Mouse (Mus musculus) kidney, adult 8-10 months (tissue): ENCODE measurements at regions not wholly inside any gene's neighbourhood (a gene's known extent, or its start where the extent isn't known, plus 50 kb on each side); places are given as distances from the start of the nearest gene placed in this dataset.

Source experiments
- DNase-seq, 2 experiments: peaks; one replicate each; pipeline ENCODE4 v3.0.0; 2022

DNA sequence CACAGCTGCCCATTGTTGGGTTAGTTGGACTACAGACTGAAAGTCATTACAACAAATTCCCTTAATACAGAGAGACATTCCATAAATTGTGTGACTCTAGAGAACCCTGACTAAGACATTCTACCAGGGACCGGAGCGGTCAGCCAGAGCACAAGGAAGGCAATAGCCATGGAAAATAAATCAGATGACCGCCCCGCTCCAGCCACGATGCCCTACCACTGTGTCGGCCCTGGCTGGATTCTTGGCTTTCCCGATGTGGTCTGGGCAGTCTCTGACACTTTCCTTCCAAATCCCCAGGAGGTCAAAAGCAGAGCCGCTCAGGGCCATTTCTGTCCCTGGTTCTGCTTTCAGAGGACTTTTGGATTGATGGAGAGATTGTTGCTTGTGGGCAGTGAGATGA, 57.8 kb downstream of the Lsm3 start:
- DNase-seq = no peak

DNA sequence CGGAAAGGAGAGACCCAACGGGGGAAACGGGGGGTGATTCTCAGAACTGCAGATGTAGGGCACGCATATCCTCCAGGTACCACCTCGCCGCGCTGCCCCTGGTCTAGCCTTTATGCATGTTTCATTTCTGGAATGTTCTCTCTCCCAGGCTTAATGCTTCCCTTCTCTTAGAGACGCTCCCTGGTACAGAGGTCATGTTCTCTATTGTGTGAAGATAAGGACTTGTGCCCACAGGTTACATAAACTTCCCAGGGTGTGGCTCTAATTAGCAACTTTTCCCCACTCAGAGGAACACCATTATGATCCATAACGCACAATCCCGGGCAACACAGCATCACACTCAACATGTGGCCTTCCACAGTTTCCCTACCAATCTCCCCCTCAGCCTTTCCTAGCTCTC, 58.7 kb downstream of the Lsm3 start:
- DNase-seq = no peak

DNA sequence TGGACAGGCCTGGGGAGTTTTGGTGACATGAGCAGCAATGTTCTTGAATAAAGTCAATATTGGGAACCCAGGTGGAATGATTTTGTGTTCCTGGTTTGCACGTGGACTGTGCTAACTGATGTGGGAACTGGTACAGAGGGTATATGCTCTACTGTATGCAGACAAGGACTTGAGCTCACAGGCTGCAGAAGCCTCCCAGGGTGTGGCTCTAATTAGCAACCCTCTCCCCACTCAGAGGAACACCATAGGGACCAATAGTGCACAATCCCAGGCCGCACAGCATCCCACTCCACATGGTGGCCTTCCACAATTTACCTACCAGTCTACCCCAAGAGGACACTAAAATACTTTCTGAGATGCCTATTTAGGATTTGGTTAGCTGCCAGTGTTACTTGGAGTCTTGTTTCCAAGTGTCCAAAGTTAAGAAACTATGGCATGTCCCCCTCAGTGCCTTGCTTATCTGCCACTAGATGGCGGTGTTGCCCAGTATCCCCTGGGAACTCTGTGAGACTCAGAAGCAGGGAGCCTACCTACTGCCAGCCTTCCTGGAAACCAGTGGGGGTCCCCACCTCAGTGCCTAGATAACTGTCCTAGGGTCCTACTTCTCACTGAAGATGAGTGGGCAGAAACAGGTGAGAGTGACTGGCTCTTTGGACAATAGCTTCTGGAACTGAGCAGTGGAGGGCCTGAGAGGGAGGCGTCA, 60.1 kb downstream of the Lsm3 start:
- DNase-seq = peak; percentile 69 to 75

GRCm38 (mm10) chr6:91576906-91577305, 61.2 kb downstream of the Lsm3 start:
- DNase-seq = peak; percentile 38 to 56

DNA sequence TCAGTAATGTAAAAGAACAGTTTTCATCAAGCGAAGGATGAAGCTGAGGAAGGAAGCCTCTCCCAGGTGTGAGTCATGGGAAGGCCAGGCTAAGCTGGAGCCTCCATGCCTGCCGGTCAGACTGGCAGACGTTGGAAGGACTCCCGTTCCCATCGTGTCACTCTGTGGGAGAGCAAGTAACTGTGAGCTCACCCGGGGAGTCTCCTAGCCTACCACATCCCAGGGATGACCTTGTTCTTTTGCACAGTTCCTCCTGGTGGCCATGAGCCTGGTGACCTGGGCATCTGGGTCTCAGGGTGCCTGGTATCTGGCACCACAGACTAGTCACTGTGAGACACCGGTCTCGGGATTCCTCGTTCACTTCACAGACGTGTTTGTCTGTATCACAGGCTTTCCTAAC, 63.9 kb downstream of the Lsm3 start:
- DNase-seq = no peak

DNA sequence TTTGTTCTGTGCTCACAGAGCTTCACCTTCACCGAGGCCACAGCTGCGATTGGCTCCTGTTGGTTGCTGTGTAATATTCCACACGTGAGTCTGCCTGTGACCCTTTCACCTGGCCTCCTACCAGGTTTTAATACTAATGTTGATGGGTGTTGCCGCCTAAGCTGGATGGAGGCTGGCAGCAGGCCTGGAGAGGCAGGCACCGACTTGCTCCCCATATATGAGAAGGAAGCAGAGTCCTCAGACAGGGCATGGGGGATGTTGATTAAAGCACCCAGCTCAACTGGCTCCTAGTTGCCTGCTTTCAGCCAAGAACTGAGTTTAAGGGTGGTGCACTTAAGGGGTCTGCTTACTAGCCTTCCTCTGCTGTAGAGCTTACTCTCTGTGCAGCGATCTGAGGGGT, 64.9 kb downstream of the Lsm3 start:
- no peak for DNase-seq

- DNase-seq = peak; percentile 66 to 83
These were observed 66.6 kb downstream of the Lsm3 start for GRCm38 (mm10) chr6:91582338-91582737.

DNA sequence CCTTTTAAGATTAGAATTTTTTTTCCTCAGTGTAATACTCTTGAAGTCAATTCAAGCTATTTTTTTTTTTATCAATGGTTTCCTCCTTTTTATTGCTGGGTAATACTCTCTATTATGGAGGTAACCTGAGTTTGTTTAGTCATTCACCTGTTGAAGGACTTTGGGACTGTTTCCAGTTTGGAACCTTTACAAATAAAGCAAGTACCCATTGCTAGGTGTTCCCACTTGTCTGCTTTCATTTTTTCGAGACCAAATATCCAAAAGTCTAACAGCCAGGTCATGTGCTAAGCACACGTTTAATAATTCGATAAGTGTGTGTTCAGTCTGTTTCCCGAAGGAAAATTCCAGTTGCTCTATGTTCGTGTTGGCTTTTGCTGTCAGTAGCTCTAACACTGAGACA, 67.6 kb downstream of the Lsm3 start:
- DNase-seq = no peak

DNA sequence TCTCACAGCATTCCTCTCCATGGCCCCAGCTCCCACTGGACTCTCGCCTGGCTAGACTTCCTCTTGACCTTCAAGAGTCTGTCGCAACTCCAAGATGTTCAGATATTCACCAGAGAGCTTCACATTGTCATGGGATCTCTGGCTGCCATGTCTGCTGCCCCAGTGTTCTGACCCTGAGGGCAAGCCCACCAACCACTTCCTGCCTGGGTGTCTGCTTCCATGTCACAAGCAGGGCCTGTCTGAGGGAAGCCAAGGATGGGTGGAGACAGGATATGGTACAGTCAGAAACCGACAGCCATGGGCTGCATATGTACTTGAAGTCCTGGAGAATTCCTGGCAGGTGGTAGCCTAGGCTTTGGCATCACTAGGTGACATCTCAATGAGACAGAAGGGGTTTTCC, 69.8 kb downstream of the Lsm3 start:
- no peak for DNase-seq

DNA sequence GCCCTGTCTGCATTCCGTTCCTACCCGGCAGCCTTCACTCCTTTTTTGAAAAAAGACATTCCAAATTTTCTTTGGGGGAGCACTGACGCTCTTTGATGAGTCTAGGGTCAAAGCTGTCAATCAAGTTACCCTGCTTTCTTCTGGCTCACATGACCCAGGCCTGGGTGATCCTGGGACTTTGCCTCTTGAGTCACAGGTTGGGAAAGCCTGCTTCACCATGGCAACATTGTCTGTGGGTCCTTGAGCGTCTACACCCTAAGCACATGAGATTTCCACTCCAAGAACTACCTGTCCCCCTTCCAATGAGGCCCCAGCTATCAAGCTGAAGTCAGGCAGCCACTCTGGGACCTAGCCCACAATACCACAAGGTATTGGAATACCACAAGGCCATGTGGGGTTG, 73.5 kb downstream of the Lsm3 start:
- peak; percentile 66 to 74 for DNase-seq

GRCm38 (mm10) chr6:91590395-91590794, 74.7 kb downstream of the Lsm3 start:
- DNase-seq = no peak

GRCm38 (mm10) chr6:91590806-91591571, 75.3 kb downstream of the Lsm3 start:
- peak; percentile 81 to 90 for DNase-seq

- DNase-seq = no peak
These were observed 76.9 kb downstream of the Lsm3 start for GRCm38 (mm10) chr6:91592651-91593050.

DNA sequence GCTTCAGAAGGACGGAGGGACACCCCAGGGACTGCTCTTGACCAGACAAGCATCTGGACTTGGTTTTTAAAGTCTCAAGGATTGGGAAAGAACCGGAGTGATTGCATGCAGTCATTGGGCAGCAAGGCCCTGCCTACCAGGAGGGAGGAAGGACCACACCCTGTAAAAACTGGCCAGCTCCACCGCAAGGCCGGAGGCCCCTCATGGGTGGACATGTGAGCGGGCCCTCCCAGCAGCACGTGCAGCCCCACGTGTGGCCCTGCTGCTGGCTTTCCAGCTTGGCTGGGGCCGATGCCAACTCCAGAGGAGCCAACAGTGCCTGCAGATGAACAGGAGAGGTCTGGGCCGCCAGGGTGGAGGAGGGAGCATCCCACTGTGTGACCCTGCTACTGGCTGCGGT, 83.2 kb downstream of the Lsm3 start:
- DNase-seq = peak; percentile 97 to 98

DNA sequence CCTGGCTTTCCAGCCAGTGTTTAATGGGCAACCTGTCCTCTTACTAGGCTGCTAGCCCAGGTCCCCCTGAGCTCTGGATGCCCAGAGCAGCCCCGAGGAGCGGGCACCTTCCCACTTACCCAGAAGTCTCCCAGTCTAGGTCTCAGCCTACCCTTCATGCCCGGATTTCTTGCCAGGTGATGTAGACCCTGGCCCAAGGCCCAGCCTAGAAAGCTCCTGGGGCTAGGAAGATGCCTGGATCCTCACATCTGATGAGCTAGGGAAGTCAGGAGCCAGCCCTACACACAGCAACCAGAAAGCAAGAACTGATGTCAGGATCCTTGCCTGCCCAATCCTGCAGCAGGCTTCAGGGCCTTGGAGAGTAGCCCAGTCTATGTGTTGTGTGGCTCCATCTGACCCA, 83.7 kb upstream of the Slc6a6 start:
- no peak for DNase-seq

DNA sequence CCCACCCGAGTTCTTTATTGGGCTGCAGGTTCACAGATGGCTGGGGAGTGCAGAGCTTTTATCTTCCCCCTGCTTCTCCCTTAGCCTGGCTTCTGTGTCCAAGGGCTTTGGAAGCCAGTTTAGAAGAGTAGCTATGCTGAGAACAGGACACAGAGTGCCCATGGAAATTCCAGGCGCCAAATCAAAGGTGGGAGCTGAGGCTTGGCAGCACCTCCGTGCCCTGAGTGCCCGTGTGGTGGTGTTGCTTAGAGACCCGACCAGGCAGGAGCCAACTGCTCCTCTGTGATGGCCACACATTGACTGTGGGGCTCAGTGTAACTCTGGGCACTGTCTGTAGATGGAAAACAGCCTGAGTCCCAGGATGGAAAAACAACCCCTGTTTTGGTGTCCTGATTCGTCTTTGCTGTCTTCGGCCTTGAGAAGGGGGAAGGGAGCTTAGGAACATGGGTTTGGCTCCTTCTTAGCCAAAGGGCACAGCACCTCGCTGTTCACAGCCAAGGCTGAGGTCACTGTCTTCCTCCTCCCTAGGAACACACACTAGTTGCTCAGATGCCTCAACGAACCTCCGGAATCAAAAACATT, 77.1 kb upstream of the Slc6a6 start:
- no peak for DNase-seq

- DNase-seq = no peak
These were observed 76.1 kb upstream of the Slc6a6 start for GRCm38 (mm10) chr6:91607613-91608272.

DNA sequence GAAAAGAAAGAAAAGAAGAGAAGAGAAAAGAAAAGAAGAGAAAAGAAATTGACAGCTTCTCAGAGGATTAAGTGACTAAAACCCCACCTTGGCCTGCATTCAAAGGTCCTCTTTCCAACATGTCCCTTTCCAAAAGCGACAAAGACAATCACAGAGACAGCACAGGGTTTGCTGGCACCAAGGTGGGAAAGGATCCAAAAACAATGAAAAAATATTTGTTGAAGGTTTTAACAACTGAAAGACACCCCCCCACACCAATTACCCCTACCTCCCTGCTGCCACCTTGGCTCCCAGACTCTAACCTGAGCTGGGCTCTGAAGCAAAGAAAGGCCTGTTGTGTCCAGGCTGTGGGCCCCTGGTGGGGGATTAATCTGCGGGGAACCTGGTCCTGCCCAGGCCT, 74.2 kb upstream of the Slc6a6 start:
- no peak for DNase-seq

DNA sequence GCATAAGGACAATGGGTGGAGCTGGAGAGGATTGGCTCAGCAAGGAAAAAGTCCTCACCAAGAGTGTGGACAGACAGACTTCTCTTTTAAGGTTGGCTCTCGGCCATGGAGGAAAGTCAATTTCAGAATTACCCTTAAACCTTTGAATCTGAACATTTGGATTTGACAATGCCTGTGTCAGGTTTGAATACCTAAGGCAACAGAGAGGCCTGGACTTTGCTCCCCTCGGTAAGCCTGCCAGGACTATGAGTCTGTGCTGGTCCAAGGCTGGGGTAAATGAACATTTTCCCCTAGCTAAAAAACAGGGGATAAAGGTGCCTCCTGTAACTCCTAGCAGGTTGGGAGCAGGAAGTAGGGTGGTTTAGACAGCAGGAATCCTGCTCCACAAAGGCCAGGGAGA, 68.8 kb upstream of the Slc6a6 start:
- peak; percentile 82 for DNase-seq

DNA sequence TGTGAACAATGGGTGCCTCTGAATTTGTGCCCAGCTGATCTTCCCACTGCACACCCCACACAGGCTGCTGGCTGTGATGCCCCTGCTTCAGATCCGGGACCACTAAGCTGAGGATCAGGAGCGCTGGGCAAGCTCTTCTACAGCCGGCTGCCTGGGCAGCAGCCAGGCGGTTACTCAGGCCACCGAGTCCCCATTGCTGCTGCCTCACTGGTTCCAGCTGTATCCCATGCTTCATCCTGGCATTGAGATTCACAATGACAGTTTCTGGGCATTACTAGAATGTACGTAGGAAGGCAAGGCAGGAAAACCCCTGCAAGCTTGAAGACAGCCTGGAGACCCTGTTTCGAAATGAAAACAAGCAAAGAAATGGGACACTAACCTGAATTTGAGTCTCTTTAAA, 67.3 kb upstream of the Slc6a6 start:
- no peak for DNase-seq

DNA sequence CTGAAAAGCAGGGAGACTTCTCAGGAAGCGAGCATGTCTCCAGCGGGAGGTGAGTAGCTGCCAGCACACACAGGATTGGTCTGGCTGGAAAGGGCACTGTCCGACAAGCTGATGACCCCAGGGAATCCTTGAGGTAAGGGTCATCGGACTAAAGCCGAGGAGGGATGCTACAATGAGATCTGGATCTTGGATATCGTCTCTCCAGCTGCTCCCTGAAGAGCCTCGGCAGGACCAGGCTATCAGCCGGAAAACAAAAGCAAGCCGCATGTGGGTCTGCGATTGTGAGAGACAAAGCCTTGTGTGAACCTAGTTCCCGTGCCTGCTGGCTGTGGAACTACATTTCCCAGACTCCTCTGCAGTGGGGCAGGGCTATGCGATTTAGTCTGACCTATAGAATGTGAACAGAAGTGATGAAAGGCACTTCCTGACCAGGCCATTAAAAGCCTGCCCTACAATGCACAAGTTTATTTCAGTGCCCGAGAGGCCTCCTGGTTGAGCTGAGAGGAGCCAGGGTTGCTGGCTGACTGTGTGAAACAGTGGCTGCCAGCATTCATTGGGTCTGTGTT, 66.7 kb upstream of the Slc6a6 start:
- DNase-seq = peak; percentile 55 to 64

DNA sequence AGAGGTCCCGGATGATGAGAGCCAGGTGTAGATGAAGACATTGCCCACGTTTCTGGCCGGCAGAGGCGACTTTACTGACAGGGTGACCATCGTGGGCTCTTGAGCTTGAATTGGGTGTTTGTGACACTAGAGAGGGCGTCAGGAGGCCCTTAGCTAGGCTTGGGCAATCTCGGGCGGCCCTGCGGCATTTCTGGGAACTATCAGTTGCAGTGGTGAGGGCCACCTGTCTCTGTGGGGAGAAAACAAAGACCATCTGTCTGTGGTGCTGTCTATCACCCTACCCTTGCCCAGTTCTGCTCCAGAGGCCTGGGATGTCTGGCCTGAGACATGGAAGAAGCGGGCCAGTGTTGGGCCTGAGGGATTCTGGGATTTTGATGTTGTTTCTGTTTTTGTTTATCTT, 66.2 kb upstream of the Slc6a6 start:
- no peak for DNase-seq

- no peak for DNase-seq
These were observed 64.8 kb upstream of the Slc6a6 start for GRCm38 (mm10) chr6:91619009-91619408.
